Mouse (Mus musculus): ENCODE measurements at regions not wholly inside any gene's neighbourhood (a gene's known extent, or its start where the extent isn't known, plus 50 kb on each side); places are given as distances from the start of the nearest gene placed in this dataset.

DNA sequence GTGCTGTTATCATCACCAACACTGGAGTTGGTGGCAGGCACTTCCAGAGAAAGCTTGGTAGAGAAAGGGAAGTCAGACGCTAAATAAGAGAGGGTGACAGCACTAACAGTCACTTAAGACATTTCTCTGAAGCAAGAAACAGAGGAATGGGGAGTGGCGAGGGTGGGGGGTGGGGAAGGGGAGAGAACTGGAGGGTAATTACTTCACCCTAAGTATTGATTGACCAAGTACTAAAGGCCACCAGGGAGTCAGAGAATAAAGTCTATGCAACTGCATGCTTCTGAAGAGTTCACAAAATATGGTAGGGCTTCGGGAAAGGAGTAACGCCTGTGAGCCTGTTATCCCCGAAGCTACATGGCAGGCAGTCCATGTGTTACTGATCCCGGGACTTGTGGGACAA lies 118.3 kb downstream of the Cand1 start:
- TF ChIP-seq CTCF (IDR thresholded peaks at IDR 0.05; ENCODE audit: low read depth) (no peak), EP300 (IDR thresholded peaks at IDR 0.05; ENCODE audit: low read depth) (no peak)

All from liver, postnatal 0 days (tissue).